Mouse (Mus musculus) CH12.LX (cell line): ENCODE measurements around the gene Cd27.

Experiments used
- CTCF ChIP-seq, 2 experiments: IDR thresholded peaks in 1 of 2; conservative IDR thresholded peaks in 1 of 2; 2 replicates each; pipeline ENCODE4 v1.5.1; 2011 to 2012; ENCODE audit warnings: low read depth in 2 of 2, low read length in 2 of 2, improper control_type of control experiment in 1 of 2, inconsistent platforms in 1 of 2, mild to moderate bottlenecking in 1 of 2, moderate library complexity in 1 of 2
- E2F4 ChIP-seq: IDR thresholded peaks from 2 replicates; pipeline ENCODE4 v1.6.1; 2011; ENCODE audit warnings: low read depth, low read length, improper control_type of control experiment; ENCODE audit not compliant: insufficient replicate concordance
- NELFE ChIP-seq: IDR thresholded peaks from 2 replicates; pipeline ENCODE4 v1.6.1; 2011; ENCODE audit warnings: low read depth, low read length, improper control_type of control experiment
- SMC3 ChIP-seq: IDR thresholded peaks from 2 replicates; pipeline ENCODE4 v1.6.1; 2011; ENCODE audit warnings: low read depth, low read length, improper control_type of control experiment

GRCm38 (mm10) chr6:125215148-125215954 lies 21.5 kb downstream of the Cd27 start, which contains the start of gene Vamp1:
- TF ChIP-seq E2F4 = 0 out of 2 replicates have a peak, but pooled peaks have one; percentile 70
- TF ChIP-seq SMC3 = no peak
- no peak for TF ChIP-seq CTCF (conservative IDR thresholded peaks at IDR 0.05 in 1 of 2, IDR thresholded peaks at IDR 0.05 in 1 of 2; ENCODE audit: low read depth in 2 of 2, low read length in 2 of 2)
- TF ChIP-seq NELFE = peak; percentile 83
